Mouse (Mus musculus): ENCODE measurements at regions not wholly inside any gene's neighbourhood (a gene's known extent, or its start where the extent isn't known, plus 50 kb on each side); places are given as distances from the start of the nearest gene placed in this dataset.

DNA sequence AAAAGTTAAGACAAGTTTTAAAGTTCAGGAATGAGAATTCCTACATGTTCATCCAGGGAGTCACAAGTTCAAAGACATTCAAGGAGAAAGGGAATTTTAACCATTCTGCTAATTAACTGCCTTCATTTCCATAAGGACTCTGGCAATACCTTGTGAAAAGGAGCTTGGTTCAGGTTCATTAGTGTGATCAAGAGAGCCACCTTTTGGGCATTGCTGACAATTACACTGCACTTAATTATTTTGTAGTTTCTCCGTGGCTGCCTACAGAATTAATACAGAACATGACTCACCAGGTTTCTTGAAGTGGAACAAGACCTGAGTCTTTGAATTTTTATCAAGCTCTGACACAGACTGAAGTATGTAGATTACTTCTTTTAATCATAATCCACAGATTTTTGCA, 52.4 kb upstream of the Ankef1 start:
- Histone ChIP-seq H3K36me3 (no peaks in the 10 kb centered on the region), H3K27me3 (replicated peaks) (no peaks in the 10 kb centered on the region), H3K4me3 (replicated peaks) (no peak overlapping the region), H3K4me2 (no peak overlapping the region), H3K27ac (replicated peaks) (no peak overlapping the region), H3K9me3 (replicated peaks) (no peaks in the 10 kb centered on the region), H3K4me1 (no peaks in the 10 kb centered on the region), H3K9ac (replicated peaks) (no peak overlapping the region)
- 4% methylated on average over 1 of the region's 1 CpGs for WGBS
- ATAC-seq (ENCODE audit: low FRiP score) = 0 out of 2 replicates have a peak, but pooled peaks have one; percentile 53
